Mouse (Mus musculus): ENCODE measurements at regions not wholly inside any gene's neighbourhood (a gene's known extent, or its start where the extent isn't known, plus 50 kb on each side); places are given as distances from the start of the nearest gene placed in this dataset.

GRCm38 (mm10) chr12:5552607-5553006 is 177.1 kb upstream of the Klhl29 start:
- DNase-seq (ENCODE audit: low spot score in 2 of 2), result no peak

GRCm38 (mm10) chr12:5551901-5552300 is 176.4 kb upstream of the Klhl29 start:
- DNase-seq (ENCODE audit: low spot score in 2 of 2), result no peak

- DNase-seq (ENCODE audit: low spot score in 2 of 2), result no peak
Observed at GRCm38 (mm10) chr12:5549796-5550195, 174.3 kb upstream of the Klhl29 start.

- no peak for DNase-seq (ENCODE audit: low spot score in 2 of 2)
Observed at GRCm38 (mm10) chr12:5547698-5548097, 172.2 kb upstream of the Klhl29 start.

- no peak for DNase-seq (ENCODE audit: low spot score in 2 of 2)
Observed at GRCm38 (mm10) chr12:5542701-5543100, 167.2 kb upstream of the Klhl29 start.

GRCm38 (mm10) chr12:5496299-5496698 is 120.8 kb upstream of the Klhl29 start:
- DNase-seq (ENCODE audit: low spot score in 2 of 2), result no peak

- no peak for DNase-seq (ENCODE audit: low spot score in 2 of 2)
Observed at GRCm38 (mm10) chr12:5494657-5495512, 119.4 kb upstream of the Klhl29 start.

- no peak for DNase-seq (ENCODE audit: low spot score in 2 of 2)
Observed at GRCm38 (mm10) chr12:5464250-5464899, 88.9 kb upstream of the Klhl29 start.

- DNase-seq (ENCODE audit: low spot score in 2 of 2), result no peak
Observed at GRCm38 (mm10) chr12:5453157-5453556, 77.7 kb upstream of the Klhl29 start.

- no peak for DNase-seq (ENCODE audit: low spot score in 2 of 2)
Observed at GRCm38 (mm10) chr12:5443730-5444129, 68.2 kb upstream of the Klhl29 start.

GRCm38 (mm10) chr12:5443091-5443531 is 67.6 kb upstream of the Klhl29 start:
- DNase-seq (ENCODE audit: low spot score in 2 of 2), result no peak

- no peak for DNase-seq (ENCODE audit: low spot score in 2 of 2)
Observed at GRCm38 (mm10) chr12:5442679-5443078, 67.2 kb upstream of the Klhl29 start.

GRCm38 (mm10) chr12:5440482-5440881 is 65.0 kb upstream of the Klhl29 start:
- no peak for DNase-seq (ENCODE audit: low spot score in 2 of 2)

GRCm38 (mm10) chr12:5435876-5436275 is 60.4 kb upstream of the Klhl29 start:
- DNase-seq (ENCODE audit: low spot score in 2 of 2), result no peak

GRCm38 (mm10) chr12:5434060-5434459 is 58.6 kb upstream of the Klhl29 start:
- no peak for DNase-seq (ENCODE audit: low spot score in 2 of 2)

GRCm38 (mm10) chr12:5432688-5433087 is 57.2 kb upstream of the Klhl29 start:
- no peak for DNase-seq (ENCODE audit: low spot score in 2 of 2)

GRCm38 (mm10) chr12:5428733-5429132 is 53.3 kb upstream of the Klhl29 start:
- DNase-seq (ENCODE audit: low spot score in 2 of 2), result no peak
